Mouse (Mus musculus) lung, postnatal 0 days (tissue): ENCODE measurements around the gene Apod.

Experiments used
- CTCF ChIP-seq: IDR thresholded peaks from 2 replicates; pipeline ENCODE4 v1.5.1; 2016; ENCODE audit warnings: antibody characterized with exemption, mild to moderate bottlenecking
- EP300 ChIP-seq: IDR thresholded peaks from 2 replicates; pipeline ENCODE4 v1.6.1; 2016; ENCODE audit warnings: antibody characterized with exemption, mild to moderate bottlenecking, control low read depth

GRCm38 (mm10) chr16:31347581-31347980, 33.0 kb upstream of the Apod start:
- no peak for TF ChIP-seq EP300
- peak; percentile 86 for TF ChIP-seq CTCF
